Mouse (Mus musculus) right cerebral cortex, postnatal 4 days (tissue): ENCODE measurements around the gene Herc3.
"Not testable (repeated sequence)": the region's sequence is repeated elsewhere in the genome, so short reads cannot be mapped to it uniquely, and the experiment has no call there.

ENCODE experiments used
- DNase-seq: peaks from one replicate; pipeline ENCODE4 v3.0.0-alpha.2; 2022

Herc3 gene

DNA sequence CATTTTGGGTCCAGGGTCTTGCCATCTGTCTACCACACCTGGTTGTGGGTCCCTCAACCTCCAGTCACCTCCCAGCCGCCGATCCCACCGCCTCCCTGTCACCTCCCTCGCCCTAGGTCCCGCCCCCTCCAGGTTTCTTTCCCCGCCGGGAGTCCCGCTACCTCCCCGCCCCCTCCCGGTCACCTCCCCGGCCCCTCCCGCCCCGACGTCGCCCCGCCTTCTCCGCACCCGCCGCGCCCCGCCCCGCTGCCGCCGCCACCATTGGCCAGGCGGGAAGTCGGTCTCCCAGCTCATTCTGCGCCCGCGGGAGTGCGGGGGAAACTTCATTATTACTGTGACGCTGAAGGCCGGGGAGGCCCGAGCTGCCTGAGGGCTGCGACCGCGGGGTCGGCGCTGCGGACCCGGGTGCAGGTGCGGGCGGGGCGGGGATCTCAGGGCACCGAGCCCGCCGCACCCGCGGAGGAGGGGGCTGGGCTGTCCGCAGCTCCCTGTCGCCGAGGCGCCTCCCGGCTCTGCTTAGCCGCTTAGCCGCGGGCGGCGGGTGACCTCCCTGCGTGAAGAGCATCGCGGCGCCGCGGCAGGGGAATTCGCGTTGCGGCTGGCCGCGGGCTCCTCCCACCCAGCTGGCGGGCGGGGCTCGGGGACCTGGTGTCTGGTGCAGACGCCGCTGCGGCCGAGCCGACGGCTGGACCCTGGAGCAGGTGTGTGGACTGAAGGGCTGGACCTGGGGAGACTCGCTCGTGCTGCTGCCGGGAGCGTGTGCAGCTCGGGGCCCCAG is at the start of gene Herc3:
TSS of gene Herc3 (plus strand) at position 234 of the 778 bp plus-strand sequence.
- peak; percentile 84 for DNase-seq

DNA sequence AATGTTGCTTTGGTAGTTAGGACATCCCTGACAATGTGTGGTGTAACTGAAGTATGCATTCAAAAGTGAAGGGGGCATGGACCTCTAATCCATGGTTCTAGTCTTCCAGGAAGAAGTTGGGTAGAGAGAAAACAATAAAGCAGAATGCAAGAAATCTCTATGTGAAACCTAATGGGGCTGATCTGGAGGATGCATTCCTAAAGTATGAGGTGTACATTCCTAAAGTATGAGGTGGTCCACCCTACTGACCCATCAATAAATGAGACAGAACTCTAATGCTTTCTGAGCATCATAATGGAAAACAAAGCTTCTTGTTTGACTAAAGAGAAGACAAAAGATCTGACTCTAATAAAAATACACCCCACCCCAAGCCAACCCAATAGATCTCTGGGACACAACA is 29.9 kb upstream of the Herc3 start:
- DNase-seq, result no peak

DNA sequence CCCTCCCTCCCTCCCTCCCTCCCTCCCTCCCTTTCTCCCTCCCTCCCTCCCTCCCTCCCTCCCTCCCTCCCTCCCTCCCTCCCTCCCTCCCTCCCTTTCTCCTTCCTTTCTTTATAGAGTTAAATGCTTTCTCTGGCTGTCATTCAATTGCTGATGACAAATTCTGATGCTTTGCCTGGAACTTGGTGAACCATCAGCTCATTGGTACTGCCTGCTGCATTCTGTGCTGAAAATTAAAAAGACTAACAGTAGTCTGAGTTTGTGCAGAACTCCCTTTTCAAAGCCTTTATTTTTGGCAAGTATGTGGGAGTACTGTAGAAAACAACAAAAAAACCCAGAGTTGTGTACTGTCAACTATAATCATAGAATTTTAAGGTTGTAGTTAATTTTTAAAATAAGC is 16.9 kb upstream of the Herc3 start:
- no peak for DNase-seq

GRCm38 (mm10) chr6:58817037-58817436 is 14.2 kb upstream of the Herc3 start:
- DNase-seq, result not testable (repeated sequence)

DNA sequence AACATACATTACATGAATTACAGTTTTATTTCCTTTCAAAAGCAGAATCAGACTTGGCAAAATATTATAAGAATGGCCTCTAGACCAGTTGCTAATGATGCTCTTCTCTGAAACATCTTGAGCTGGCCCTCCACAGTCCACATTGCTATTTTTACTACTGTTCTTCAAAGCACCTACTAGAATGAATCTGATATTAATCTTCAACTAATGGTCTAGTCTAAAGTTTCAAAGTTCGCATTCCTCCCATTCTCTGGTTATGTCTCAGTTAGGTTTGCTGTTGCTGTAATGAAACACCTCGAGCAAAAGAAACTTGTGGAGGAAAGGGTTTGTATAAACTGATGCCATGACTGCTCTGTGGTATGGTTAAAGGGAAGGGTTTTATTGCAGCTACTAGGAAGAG is 5.6 kb upstream of the Herc3 start:
- DNase-seq, result no peak

DNA sequence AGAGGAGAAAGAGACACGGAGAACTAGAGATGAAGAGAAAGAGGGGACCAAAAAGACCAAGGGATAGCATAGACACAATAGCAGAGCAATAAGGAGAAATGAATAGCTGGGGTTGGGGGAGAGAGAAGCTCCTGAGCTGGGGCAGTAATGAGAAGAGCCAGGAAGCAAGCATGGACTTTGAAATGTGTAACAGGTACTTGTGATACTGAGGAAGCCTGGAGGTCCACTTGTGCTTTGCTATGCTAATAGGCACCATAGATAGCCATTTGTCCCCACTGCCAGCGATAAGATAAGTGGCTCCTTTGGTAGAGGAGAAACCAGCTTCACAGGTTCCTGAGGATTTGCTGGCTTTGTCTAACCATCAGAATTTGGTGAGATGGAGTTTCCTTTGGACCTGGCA is 5.2 kb upstream of the Herc3 start:
- DNase-seq, result no peak

DNA sequence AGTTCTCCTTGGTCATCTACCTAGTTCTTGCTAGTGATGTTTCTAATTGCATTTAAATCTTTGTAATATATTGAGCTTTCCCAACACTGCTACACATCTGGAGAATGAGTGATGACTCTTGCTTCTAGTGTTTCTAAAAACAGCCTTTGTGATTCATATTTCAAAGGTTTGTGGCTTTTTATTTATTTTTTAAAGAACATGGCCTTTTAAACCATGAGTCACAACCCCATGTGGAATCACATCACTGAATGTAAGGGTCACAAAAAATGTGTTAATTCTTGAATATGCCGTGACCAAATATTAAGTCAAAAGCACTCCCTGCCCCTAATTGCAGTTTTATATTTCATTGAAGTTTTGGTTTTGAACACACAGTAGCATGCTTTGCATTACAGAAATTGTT is 2.7 kb upstream of the Herc3 start:
- DNase-seq, result no peak

DNA sequence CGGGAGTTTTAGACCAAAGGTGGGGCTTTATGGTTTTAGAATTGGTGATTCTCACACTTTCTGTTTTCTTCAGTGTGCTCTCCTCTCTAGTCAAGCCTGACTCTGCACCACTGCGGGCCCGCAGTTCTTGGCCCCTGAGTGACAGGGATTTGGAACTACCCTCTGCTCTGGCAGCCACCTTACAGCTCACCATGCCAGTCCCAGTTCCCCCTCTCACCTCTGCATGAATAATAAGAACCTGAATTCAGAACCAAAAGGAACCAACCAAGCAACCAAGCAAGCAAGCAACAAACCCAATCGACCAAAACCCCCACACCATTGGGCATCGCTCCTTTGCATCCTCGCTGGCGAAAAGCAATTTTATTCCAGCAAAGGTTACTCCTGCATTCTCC is 429 bp upstream of the Herc3 start:
- DNase-seq, result no peak

DNA sequence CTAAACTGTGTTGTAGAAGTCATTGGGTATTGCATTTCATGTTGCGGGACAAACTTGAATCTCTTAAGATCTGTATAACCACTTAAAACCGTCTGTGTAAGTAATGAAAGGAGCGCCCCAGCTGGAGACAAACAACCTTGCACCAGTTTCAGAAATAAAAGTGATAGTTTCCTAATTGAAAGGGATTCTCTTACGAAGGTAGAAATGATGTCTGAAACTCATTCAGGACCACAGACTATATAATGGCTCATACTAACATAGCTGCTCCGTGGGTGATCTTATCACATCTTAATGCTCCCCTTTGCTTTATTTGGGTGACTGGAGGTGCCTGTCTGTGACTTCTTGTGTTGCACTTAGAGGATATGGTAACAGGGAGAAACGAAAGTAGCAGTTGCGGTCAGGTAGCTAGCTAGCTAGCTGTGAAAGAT is 1.3 kb downstream of the Herc3 start:
- DNase-seq, result no peak

- DNase-seq, result no peak
These were observed 3.2 kb downstream of the Herc3 start for GRCm38 (mm10) chr6:58834470-58834869.

DNA sequence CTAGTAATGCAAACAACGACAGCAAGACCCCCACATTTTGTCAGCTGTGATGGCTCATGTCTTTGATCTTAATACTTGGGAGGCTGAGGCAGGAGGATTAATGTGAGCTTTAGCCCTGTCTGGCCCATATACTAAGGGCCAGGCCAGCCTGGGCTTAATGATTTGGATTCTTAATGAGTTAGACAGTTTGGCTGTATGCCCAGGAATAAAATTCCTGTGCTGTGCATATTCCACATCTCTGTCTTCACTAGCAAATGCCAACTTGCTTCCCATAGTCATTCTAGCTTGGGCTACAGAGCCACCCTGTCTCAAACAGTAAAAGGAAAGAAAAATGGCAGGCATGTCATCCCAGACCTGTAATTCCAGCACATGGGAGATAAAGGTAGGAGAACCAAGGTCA is 4.3 kb downstream of the Herc3 start:
- no peak for DNase-seq

DNA sequence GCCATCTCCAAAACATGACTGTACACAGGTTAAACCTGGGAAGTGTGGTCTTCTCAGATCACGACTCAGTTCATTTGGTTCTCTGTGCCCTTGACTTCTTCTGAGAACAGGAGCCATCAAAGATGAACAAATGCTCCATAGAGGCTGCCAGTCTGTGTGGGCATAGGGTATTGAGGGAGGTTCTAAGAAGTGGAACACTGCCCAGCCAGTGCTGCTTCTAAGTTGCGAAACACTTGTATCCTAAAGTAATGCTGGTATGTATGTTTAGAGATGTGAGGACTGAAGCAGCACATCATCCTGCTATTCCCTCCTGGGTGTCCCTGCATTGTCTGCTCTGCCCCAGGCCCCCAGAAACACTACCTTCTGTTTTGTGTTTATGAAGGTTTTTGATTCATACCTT is 5.2 kb downstream of the Herc3 start:
- DNase-seq, result no peak

- DNase-seq, result no peak
These were observed 6.7 kb downstream of the Herc3 start for GRCm38 (mm10) chr6:58837917-58838316.

DNA sequence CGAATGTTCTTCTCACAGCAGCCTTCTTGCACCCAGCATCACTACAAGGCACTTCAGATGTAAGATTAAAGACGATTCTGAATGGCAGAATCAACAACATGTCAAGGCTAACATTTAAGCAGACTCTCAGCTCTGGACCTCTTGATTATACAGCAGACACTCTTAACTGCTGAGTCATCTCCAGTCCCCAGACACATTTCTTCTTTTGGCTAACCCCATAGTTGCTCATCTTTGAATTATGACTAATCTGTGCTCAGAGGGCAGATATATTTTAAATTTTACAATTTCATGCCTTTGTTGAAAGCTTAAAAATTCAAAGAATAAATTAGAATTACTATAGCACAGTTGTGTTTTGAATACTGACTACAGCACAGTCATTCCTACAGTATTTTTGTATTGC is 9.9 kb downstream of the Herc3 start:
- DNase-seq, result no peak

DNA sequence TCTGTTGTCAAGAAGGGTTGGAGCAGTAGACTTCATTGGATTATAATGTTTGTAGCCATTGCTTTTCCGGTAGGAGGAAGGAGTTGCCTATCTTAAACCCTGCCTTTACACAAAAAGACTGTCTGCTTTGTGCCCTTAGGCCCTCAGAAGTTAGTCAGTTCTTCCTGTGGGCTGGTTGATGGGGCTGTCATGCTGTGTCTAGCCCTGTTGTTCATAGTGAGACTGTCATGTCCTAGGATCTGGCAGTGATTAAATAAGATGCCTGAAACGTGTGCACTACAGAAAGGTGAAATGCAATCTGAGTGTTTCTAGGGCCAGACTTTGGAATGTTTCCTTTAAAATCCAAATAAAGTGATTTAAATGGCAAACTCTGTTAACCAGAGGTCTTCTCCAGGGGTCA is 10.9 kb downstream of the Herc3 start:
- DNase-seq, result no peak

- DNase-seq, result no peak
These were observed 12.3 kb downstream of the Herc3 start for GRCm38 (mm10) chr6:58843580-58843979.

GRCm38 (mm10) chr6:58844188-58844822 is 13.0 kb downstream of the Herc3 start:
- DNase-seq, result no peak

GRCm38 (mm10) chr6:58846850-58847692 is 15.8 kb downstream of the Herc3 start:
- no peak for DNase-seq

DNA sequence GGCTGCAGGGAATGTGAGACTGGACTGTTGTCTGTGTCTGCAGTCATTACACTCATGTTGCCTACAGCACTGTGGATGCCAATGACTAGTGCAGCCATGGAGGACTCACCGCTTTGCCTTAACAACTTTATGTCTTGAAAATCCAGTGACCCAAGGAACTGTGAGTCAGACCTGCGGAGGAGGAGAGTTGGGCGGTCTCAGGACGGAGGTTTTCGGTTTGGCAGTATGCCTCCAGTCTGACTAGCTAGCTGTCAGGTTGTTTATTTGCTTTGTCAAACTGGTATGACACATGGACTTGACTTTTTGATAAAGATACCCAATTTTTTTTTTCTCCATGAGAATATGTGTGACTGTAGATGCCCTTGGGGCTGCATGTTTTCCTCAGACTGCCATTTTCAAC is 16.6 kb downstream of the Herc3 start:
- DNase-seq, result no peak

DNA sequence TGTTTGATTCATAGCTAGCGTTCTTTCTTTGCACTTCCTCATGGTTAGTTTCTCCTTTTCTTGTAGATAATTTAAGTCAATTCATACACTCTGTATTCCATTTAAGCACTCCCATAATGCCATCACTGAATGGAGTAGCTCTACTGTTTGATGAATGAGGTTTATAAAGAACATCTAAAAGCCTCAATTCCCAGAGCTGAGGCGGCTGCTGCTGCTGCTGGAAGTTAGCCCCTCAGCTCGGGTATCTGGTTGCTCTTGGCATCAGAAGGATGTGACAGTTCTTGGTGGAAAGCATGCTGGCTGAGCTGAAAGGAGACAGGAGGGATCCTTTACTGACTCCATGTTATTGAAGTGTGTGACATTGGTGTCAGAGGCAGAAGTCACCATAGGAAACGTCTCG is 18.1 kb downstream of the Herc3 start:
- DNase-seq, result no peak

GRCm38 (mm10) chr6:58855676-58856367 is 24.6 kb downstream of the Herc3 start:
- DNase-seq, result no peak

GRCm38 (mm10) chr6:58856494-58856893 is 25.2 kb downstream of the Herc3 start:
- DNase-seq, result no peak

GRCm38 (mm10) chr6:58859517-58859916 is 28.3 kb downstream of the Herc3 start:
- no peak for DNase-seq
